Mouse (Mus musculus) heart, postnatal 0 days (tissue): ENCODE measurements around the gene Pde1c.

Source experiments
- CTCF ChIP-seq: IDR thresholded peaks from 2 replicates; pipeline ENCODE4 v1.5.1; 2016; ENCODE audit warnings: antibody characterized with exemption, control low read depth, low read depth
- EP300 ChIP-seq: IDR thresholded peaks from 2 replicates; pipeline ENCODE4 v1.6.1; 2016; ENCODE audit warnings: antibody characterized with exemption, low read depth

GRCm38 (mm10) chr6:56029986-56030385, 538.9 kb downstream of the Pde1c start:
- TF ChIP-seq CTCF (no peak), EP300 (no peak)
